Comparison of ENCODE assay signal across 13 mouse cellular contexts in genomic region chr2:169483934-169484333, GRCm38 (mm10).
A peak's percentile ranks its signal among the peaks of the same experiment; 100 is the strongest.
DNase-seq lines count a peak whose midpoint lies in the region; ATAC-seq lines count a peak whose summit lies in the region.
"Had no signal": no experiment of that assay in that cellular context is flagged by ENCODE, and none has a peak within 500 bp of the region (broad histone marks: within the 10 kb centered on the region; RNA-seq: fewer than 3 reads in every experiment).

No protein-coding gene starts in this region.

- H3K27ac ChIP-seq in liver, embryonic 15.5 days (replicated peaks), result no peak overlapping the region
- H3K27ac ChIP-seq in liver, embryonic 12.5 days, result no peak overlapping the region
- H3K27ac ChIP-seq: forebrain, embryonic 12.5 days; limb, embryonic 13.5 days; midbrain, embryonic 12.5 days had no signal

- H3K4me2 ChIP-seq in liver, embryonic 15.5 days, result no peak overlapping the region
- no peak overlapping the region for H3K4me2 ChIP-seq in liver, embryonic 12.5 days
- H3K4me2 ChIP-seq: forebrain, embryonic 12.5 days; limb, embryonic 13.5 days; midbrain, embryonic 12.5 days had no signal

- H3K9me3 ChIP-seq in liver, embryonic 15.5 days (replicated peaks), result no peaks in the 10 kb centered on the region
- 0 out of 2 replicates have a peak, but pooled peaks cover 2% of the 10 kb centered on the region for H3K9me3 ChIP-seq in liver, embryonic 12.5 days (replicated peaks)
- H3K9me3 ChIP-seq: forebrain, embryonic 12.5 days; limb, embryonic 13.5 days; midbrain, embryonic 12.5 days had no signal

- no peaks in the 10 kb centered on the region for H3K4me1 ChIP-seq in liver, embryonic 15.5 days (replicated peaks)
- no peaks in the 10 kb centered on the region for H3K4me1 ChIP-seq in liver, embryonic 12.5 days
- H3K4me1 ChIP-seq: forebrain, embryonic 12.5 days had no signal

- peak; percentile 81 to 94 for DNase-seq in adrenal gland, adult (ENCODE audit: inconsistent age in 2 of 2, low spot score in 1 of 2)
- DNase-seq in adrenal gland, postnatal 36 days, result peak; percentile 59 to 82
- DNase-seq in kidney, postnatal 36 days, result peak; percentile 66 to 72
- DNase-seq in thymus, postnatal 36 days, result no peak
- no peak for DNase-seq in thymus, postnatal 14 days
- DNase-seq: gastrocnemius, postnatal 25 days; spleen, adult 18-20 months had no signal

- no peaks in the 10 kb centered on the region for H3K36me3 ChIP-seq in liver, embryonic 15.5 days (replicated peaks)
- H3K36me3 ChIP-seq in liver, embryonic 12.5 days, result no peaks in the 10 kb centered on the region
- H3K36me3 ChIP-seq: forebrain, embryonic 12.5 days; limb, embryonic 13.5 days; midbrain, embryonic 12.5 days had no signal

- WGBS in liver, embryonic 15.5 days (ENCODE audit: insufficient replicate concordance), result 41% methylated on average over 8 of the region's 8 CpGs
- 57% methylated on average over 8 of the region's 8 CpGs for WGBS in liver, embryonic 12.5 days (ENCODE audit: insufficient replicate concordance)

- no peak overlapping the region for H3K9ac ChIP-seq in liver, embryonic 15.5 days
- no peak overlapping the region for H3K9ac ChIP-seq in liver, embryonic 12.5 days
- H3K9ac ChIP-seq: forebrain, embryonic 12.5 days; limb, embryonic 13.5 days; midbrain, embryonic 12.5 days had no signal

- ATAC-seq in liver, embryonic 15.5 days (ENCODE audit: insufficient read depth), result 0 out of 2 replicates have a peak, but pooled peaks have one; percentile 34
- no peak for ATAC-seq in liver, embryonic 12.5 days

- H3K27me3 ChIP-seq in liver, embryonic 15.5 days, result no peaks in the 10 kb centered on the region
- no peaks in the 10 kb centered on the region for H3K27me3 ChIP-seq in liver, embryonic 12.5 days (replicated peaks)
- H3K27me3 ChIP-seq: CH12.LX; forebrain, embryonic 12.5 days; midbrain, embryonic 12.5 days had no signal

- H3K4me3 ChIP-seq in liver, embryonic 15.5 days (replicated peaks), result no peak overlapping the region
- no peak overlapping the region for H3K4me3 ChIP-seq in liver, embryonic 12.5 days
- H3K4me3 ChIP-seq: forebrain, embryonic 12.5 days; limb, embryonic 13.5 days; midbrain, embryonic 12.5 days had no signal

Comparison
In these comparisons a context has a peak if more than half of its experiments do, and no peak if none do; other contexts are left out.
1. DNase-seq: peak in adrenal gland, adult (2 of 2), adrenal gland, postnatal 36 days (2 of 2) and kidney, postnatal 36 days (2 of 2); none in thymus, postnatal 36 days (0 of 2) and thymus, postnatal 14 days (single experiment).